9 mouse cellular contexts compared by ENCODE assay signal in genomic region chr2:163089475-163090123, GRCm38 (mm10). TPM values are rescaled to one million over a fixed set of nuclear protein-coding genes. Genes with fewer than 3 reads are reported as not detected.
A peak's percentile ranks its signal among the peaks of the same experiment; 100 is the strongest.
DNase-seq lines count a peak whose midpoint lies in the region; TF ChIP-seq lines count a peak whose summit lies in the region.
"Had no signal": no experiment of that assay in that cellular context is flagged by ENCODE, and none has a peak within 500 bp of the region (broad histone marks: within the 10 kb centered on the region; RNA-seq: fewer than 3 reads in every experiment).

No protein-coding gene starts in this region.

- no peaks in the 10 kb centered on the region for H3K36me3 ChIP-seq in spleen, adult 2 months (ENCODE audit: control insufficient read depth, insufficient read depth, low read length)
- no peaks in the 10 kb centered on the region for H3K36me3 ChIP-seq in splenic B cell, adult 2 months (ENCODE audit: control insufficient read depth, insufficient read depth, low read length, poor library complexity, severe bottlenecking)

- H3K27ac ChIP-seq in spleen, adult 2 months (ENCODE audit: insufficient read depth, low read length), result no peak overlapping the region
- H3K27ac ChIP-seq: heart, embryonic 13.5 days had no signal

- intact Hi-C loops in heart, postnatal 36 days (cut with DNase I), result no loop called here

- H3K4me1 ChIP-seq in spleen, adult 2 months (ENCODE audit: control insufficient read depth, insufficient read depth, insufficient read length), result no peaks in the 10 kb centered on the region
- H3K4me1 ChIP-seq: heart, embryonic 13.5 days had no signal

- no peaks in the 10 kb centered on the region for H3K27me3 ChIP-seq in spleen, adult 2 months (ENCODE audit: control insufficient read depth, insufficient read depth, low read length)
- no peaks in the 10 kb centered on the region for H3K27me3 ChIP-seq in splenic B cell, adult 2 months (ENCODE audit: control insufficient read depth, insufficient read depth, low read length, poor library complexity, severe bottlenecking)
- H3K27me3 ChIP-seq: heart, embryonic 13.5 days had no signal

- peak; percentile 30; the same call in 1 of the 2 replicates for TF ChIP-seq CTCF in spleen, adult 2 months (IDR thresholded peaks at IDR 0.05; ENCODE audit: extremely low read depth, insufficient read depth, insufficient read length, insufficient replicate concordance)
- TF ChIP-seq CTCF in brain, embryonic 14.5 days (IDR thresholded peaks at IDR 0.05; ENCODE audit: borderline replicate concordance, extremely low read depth, insufficient read depth, insufficient read length), result peak; percentile 40; the same call in 1 of the 2 replicates

- TF ChIP-seq POLR2A in spleen, adult 2 months (IDR thresholded peaks at IDR 0.05; ENCODE audit: low read depth, low read length), result no peak
- TF ChIP-seq POLR2A in brain, embryonic 14.5 days (IDR thresholded peaks at IDR 0.05; ENCODE audit: borderline replicate concordance, extremely low read depth, insufficient read depth, insufficient read length, poor library complexity, severe bottlenecking), result no peak

- 78% methylated on average over 5 of the region's 5 CpGs for WGBS in spleen, adult 2 months

- DNase-seq in embryo, embryonic 10 days (ENCODE audit: low spot score), result peak; percentile 59
- DNase-seq in embryo, embryonic 11 days, result no peak
- DNase-seq in spleen, adult 2 months (ENCODE audit: low read depth in 1 of 2, low spot score in 2 of 2), result no peak
- DNase-seq in spleen, postnatal 14 days (ENCODE audit: low spot score in 2 of 2), result no peak
- DNase-seq in brain, embryonic 14.5 days (ENCODE audit: low read depth), result no peak
- DNase-seq in splenic B cell, adult 2 months (ENCODE audit: low read depth, low spot score), result peak; percentile 31
- no peak for DNase-seq in heart, postnatal 36 days
- no peak for DNase-seq in T-cell, adult 2 months (ENCODE audit: low spot score)

- H3K4me3 ChIP-seq in spleen, adult 2 months (ENCODE audit: extremely low read depth, insufficient read depth, insufficient read length), result no peak overlapping the region
- H3K4me3 ChIP-seq: heart, embryonic 13.5 days had no signal

RNA-seq across cellular contexts. Expression of gene Gtsf1l, which starts 1.9 kb away (rescaled TPM):
- not detected in 2 replicates for polyA plus RNA-seq in spleen, adult 2 months (2012; rRNA removed)
- not detected in 2 replicates for polyA plus RNA-seq in brain, embryonic 14.5 days (2012; rRNA removed)
- not detected for total RNA-seq in heart, postnatal 36 days (2021)
- polyA plus RNA-seq: heart, embryonic 13.5 days had no signal

RNA-seq across cellular contexts. Expression of gene Mybl2, which starts 35.1 kb away (rescaled TPM):
- polyA plus RNA-seq in spleen, adult 2 months (2012; rRNA removed), result 6.5 and 10.5 TPM in 2 replicates
- 11.0 and 15.9 TPM in 2 replicates for polyA plus RNA-seq in brain, embryonic 14.5 days (2012; rRNA removed)
- under 1 TPM; 0.16 to 0.89 TPM for total RNA-seq in heart, postnatal 36 days (2021)

Comparison
In these comparisons a context has a peak if more than half of its experiments do, and no peak if none do; other contexts are left out.
1. DNase-seq: peak in embryo, embryonic 10 days (single experiment) and splenic B cell, adult 2 months (single experiment); none in embryo, embryonic 11 days (single experiment), spleen, adult 2 months (0 of 2), spleen, postnatal 14 days (0 of 2), brain, embryonic 14.5 days (single experiment), heart, postnatal 36 days (0 of 2) and T-cell, adult 2 months (single experiment).